Mouse (Mus musculus) brain, embryonic 14.5 days (tissue): ENCODE measurements around the gene Map7d1.

ENCODE experiments used
- CTCF ChIP-seq: fragments of 200-500 bp; IDR thresholded peaks from 2 replicates; pipeline ENCODE4 v1.5.1; 2012; ENCODE audit warnings: inconsistent platforms, mild to moderate bottlenecking, moderate library complexity, borderline replicate concordance; ENCODE audit not compliant: insufficient read depth, insufficient read length; ENCODE audit errors: extremely low read depth
- POLR2A ChIP-seq: fragments of 200-500 bp; IDR thresholded peaks from 2 replicates; pipeline ENCODE4 v1.6.1; 2012; ENCODE audit warnings: mild to moderate bottlenecking, inconsistent platforms, borderline replicate concordance; ENCODE audit not compliant: poor library complexity, insufficient read depth, insufficient read length, severe bottlenecking; ENCODE audit errors: extremely low read depth

DNA sequence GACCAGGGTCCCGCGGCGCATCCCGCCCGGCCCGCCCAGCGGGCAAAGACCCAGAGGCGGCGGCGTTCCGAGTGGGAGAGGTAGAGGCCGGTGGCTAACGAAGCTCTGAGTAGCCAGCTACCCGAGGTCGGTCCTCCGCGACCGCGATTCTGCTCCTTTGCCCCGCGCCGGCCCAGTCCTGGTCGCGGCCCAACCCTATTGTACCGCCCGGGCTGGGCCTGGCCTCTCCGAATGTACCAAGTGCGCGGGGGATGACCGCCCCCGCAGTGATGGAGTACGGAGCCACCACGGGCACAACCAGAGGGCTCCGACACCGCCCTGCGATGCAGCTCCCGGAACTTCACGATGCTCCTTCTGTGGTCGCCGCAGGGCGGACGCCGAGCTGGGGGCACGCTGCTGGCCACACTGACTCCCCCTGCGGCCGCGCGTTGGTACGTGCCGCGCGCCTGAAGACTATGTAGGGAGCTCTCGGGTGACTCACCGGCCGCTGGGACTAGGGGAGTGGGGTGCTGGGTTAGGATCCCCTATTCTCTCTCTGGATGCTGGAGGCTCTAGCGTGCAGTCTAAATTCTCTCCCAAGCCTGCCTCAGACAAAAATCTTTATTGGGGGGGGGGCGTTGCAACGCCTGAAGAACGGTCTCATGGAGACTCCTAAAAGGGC lies at the start of gene Map7d1:
- TF ChIP-seq CTCF (no peak), POLR2A (peak; percentile 78; the same call in 1 of the 2 replicates)
